Mouse (Mus musculus): ENCODE measurements around the gene Dst.

- TF ChIP-seq CTCF (IDR thresholded peaks at IDR 0.05; ENCODE audit: low read depth) = no peak
- TF ChIP-seq EP300 (IDR thresholded peaks at IDR 0.05; ENCODE audit: low read depth) = no peak
Observed at GRCm38 (mm10) chr1:34150416-34151093, 242.5 kb downstream of the Dst start.

Measured in heart, postnatal 0 days (tissue).